Comparison of ENCODE assay signal across 14 mouse cellular contexts in genomic region chr2:93290345-93291118, GRCm38 (mm10). TPM values are rescaled to one million over a fixed set of nuclear protein-coding genes. Genes with fewer than 3 reads are reported as not detected.
DNase-seq lines count a peak whose midpoint lies in the region; ATAC-seq and TF ChIP-seq lines count a peak whose summit lies in the region.
"Had no signal": no experiment of that assay in that cellular context is flagged by ENCODE, and none has a peak within 500 bp of the region (broad histone marks: within the 10 kb centered on the region; RNA-seq: fewer than 3 reads in every experiment).

No protein-coding gene starts in this region.

- peaks cover 7% of the 10 kb centered on the region; the same call in 1 of the 2 replicates for H3K36me3 ChIP-seq in forebrain, embryonic 11.5 days (ENCODE audit: control insufficient read depth, insufficient read depth, low read length)
- no peaks in the 10 kb centered on the region for H3K36me3 ChIP-seq in forebrain, embryonic 16.5 days (ENCODE audit: control insufficient read depth, insufficient read depth)
- 0 out of 2 replicates have a peak, but pooled peaks cover 3% of the 10 kb centered on the region for H3K36me3 ChIP-seq in kidney, postnatal 0 days (ENCODE audit: insufficient read depth, low read length)
- H3K36me3 ChIP-seq in thymus, adult 2 months (ENCODE audit: control insufficient read depth, insufficient read depth, low read length) = no peaks in the 10 kb centered on the region

- H3K9ac ChIP-seq in forebrain, embryonic 11.5 days (ENCODE audit: low read length) = no peak overlapping the region; the same call in 1 of the 2 replicates
- H3K9ac ChIP-seq in forebrain, embryonic 16.5 days (replicated peaks; ENCODE audit: low read depth, low read length) = no peak overlapping the region
- H3K9ac ChIP-seq in kidney, postnatal 0 days (ENCODE audit: low read depth, low read length) = no peak overlapping the region

- DNase-seq in forebrain, embryonic 11.5 days (ENCODE audit: low spot score) = no peak
- peak; percentile 50 for DNase-seq in kidney, postnatal 0 days (ENCODE audit: low spot score)
- no peak for DNase-seq in kidney, adult 8-10 months
- peak; percentile 66 for DNase-seq in mesoderm, embryonic 11.5 days (ENCODE audit: low read depth, low spot score)
- DNase-seq in yolk sac, embryonic 10.5 days (ENCODE audit: low spot score) = peak; percentile 51
- no peak for DNase-seq in gastrocnemius, postnatal 4 days (ENCODE audit: low spot score in 2 of 2)
- DNase-seq in thymus, adult 2 months = no peak
- DNase-seq: cerebellum, adult 9-10 months; gastrocnemius, postnatal 36 days; lung, adult 2 months; thymus, postnatal 14 days had no signal

- peaks cover 47% of the 10 kb centered on the region for H3K4me1 ChIP-seq in forebrain, embryonic 11.5 days (replicated peaks; ENCODE audit: control insufficient read depth, insufficient read depth, low read length)
- H3K4me1 ChIP-seq in forebrain, embryonic 16.5 days (replicated peaks; ENCODE audit: control insufficient read depth, insufficient read depth, low read length) = peaks cover 39% of the 10 kb centered on the region
- H3K4me1 ChIP-seq in kidney, postnatal 0 days (replicated peaks; ENCODE audit: insufficient read depth, low read length) = peaks cover 16% of the 10 kb centered on the region; the same call in 1 of the 2 replicates
- H3K4me1 ChIP-seq in thymus, adult 2 months (replicated peaks; ENCODE audit: control insufficient read depth, insufficient read depth, low read length) = no peaks in the 10 kb centered on the region

- H3K9me3 ChIP-seq in forebrain, embryonic 11.5 days (ENCODE audit: control insufficient read depth, low read length) = no peaks in the 10 kb centered on the region; the same call in 1 of the 2 replicates
- no peaks in the 10 kb centered on the region for H3K9me3 ChIP-seq in forebrain, embryonic 16.5 days (ENCODE audit: control insufficient read depth, low read length)
- no peaks in the 10 kb centered on the region for H3K9me3 ChIP-seq in kidney, postnatal 0 days (replicated peaks; ENCODE audit: low read length)

- peak overlapping the region; percentile 73; the same call in 1 of the 2 replicates for H3K27ac ChIP-seq in forebrain, embryonic 11.5 days (ENCODE audit: low read depth, low read length)
- H3K27ac ChIP-seq in forebrain, embryonic 16.5 days (ENCODE audit: low read length) = no peak overlapping the region
- H3K27ac ChIP-seq in kidney, postnatal 0 days = 0 out of 2 replicates have a peak overlapping the region, but pooled peaks have one; percentile 44
- H3K27ac ChIP-seq in thymus, adult 2 months (ENCODE audit: control insufficient read depth, insufficient read depth, low read length) = no peak overlapping the region

- no peak for TF ChIP-seq CTCF in kidney, postnatal 0 days (IDR thresholded peaks at IDR 0.05; ENCODE audit: low read depth)
- TF ChIP-seq CTCF in thymus, adult 2 months (IDR thresholded peaks at IDR 0.05; ENCODE audit: borderline replicate concordance, control insufficient read depth, extremely low read depth, insufficient read depth, low read length, poor library complexity) = no peak

- H3K4me2 ChIP-seq in forebrain, embryonic 11.5 days (ENCODE audit: low read depth, low read length, severe bottlenecking) = no peak overlapping the region
- no peak overlapping the region for H3K4me2 ChIP-seq in forebrain, embryonic 16.5 days (ENCODE audit: low read length)
- no peak overlapping the region for H3K4me2 ChIP-seq in kidney, postnatal 0 days (ENCODE audit: low read length)

- ATAC-seq in forebrain, embryonic 11.5 days (replicated peaks; ENCODE audit: low FRiP score) = peak; percentile 55
- ATAC-seq in forebrain, embryonic 16.5 days = no peak
- peak; percentile 69 for ATAC-seq in kidney, postnatal 0 days (replicated peaks; ENCODE audit: low FRiP score, low read depth)

- no peaks in the 10 kb centered on the region for H3K27me3 ChIP-seq in forebrain, embryonic 11.5 days (ENCODE audit: control insufficient read depth, insufficient read depth, low read length)
- H3K27me3 ChIP-seq in forebrain, embryonic 16.5 days (replicated peaks; ENCODE audit: control insufficient read depth, insufficient read depth, low read length) = no peaks in the 10 kb centered on the region
- no peaks in the 10 kb centered on the region for H3K27me3 ChIP-seq in kidney, postnatal 0 days (ENCODE audit: insufficient read depth, low read length)
- no peaks in the 10 kb centered on the region for H3K27me3 ChIP-seq in thymus, adult 2 months (ENCODE audit: control insufficient read depth, insufficient read depth, low read length)

- H3K4me3 ChIP-seq in forebrain, embryonic 11.5 days (ENCODE audit: low read depth, low read length) = no peak overlapping the region
- no peak overlapping the region for H3K4me3 ChIP-seq in forebrain, embryonic 16.5 days (replicated peaks; ENCODE audit: low read length)
- no peak overlapping the region for H3K4me3 ChIP-seq in kidney, postnatal 0 days (replicated peaks; ENCODE audit: low read depth, low read length)
- H3K4me3 ChIP-seq in thymus, adult 2 months (ENCODE audit: control insufficient read depth, insufficient read depth, low read length) = no peak overlapping the region

- no peak for TF ChIP-seq POLR2A in thymus, adult 2 months (IDR thresholded peaks at IDR 0.05; ENCODE audit: control insufficient read depth, extremely low read depth, insufficient read depth, low read length, poor library complexity)

- WGBS in forebrain, embryonic 11.5 days = 23% methylated on average over 7 of the region's 7 CpGs
- WGBS in forebrain, embryonic 16.5 days = 42% methylated on average over 7 of the region's 7 CpGs
- WGBS in kidney, postnatal 0 days = 24% methylated on average over 7 of the region's 7 CpGs
- 92% methylated on average over 7 of the region's 7 CpGs for WGBS in thymus, adult 2 months

RNA-seq across cellular contexts. Expression of gene Tspan18, which starts 43.8 kb away (rescaled TPM):
- 54.1 and 56.4 TPM in 2 replicates for polyA plus RNA-seq in forebrain, embryonic 11.5 days (2014; fragmentation: Nextera tagmentation; extraction: Ambion mirVana)
- polyA plus RNA-seq in forebrain, embryonic 16.5 days (2015; fragmentation: Nextera tagmentation; extraction: Ambion mirVana) = 14.8 and 17.0 TPM in 2 replicates
- polyA plus RNA-seq in kidney, postnatal 0 days (2015; fragmentation: Nextera tagmentation; extraction: Ambion mirVana) = 26.4 and 29.2 TPM in 2 replicates
- total RNA-seq in gastrocnemius, postnatal 4 days (2021) = 10 to 100 TPM; 26.3 to 26.9 TPM
- polyA plus RNA-seq in thymus, adult 2 months (2012; rRNA removed) = 10.7 and 12.2 TPM in 2 replicates
- total RNA-seq: hematopoietic stem cell, adult 5-6 weeks; monocyte, adult 5-6 weeks had no signal

Comparison
In these comparisons a context has a peak if more than half of its experiments do, and no peak if none do; other contexts are left out.
1. DNase-seq: peak in kidney, postnatal 0 days (single experiment), mesoderm, embryonic 11.5 days (single experiment) and yolk sac, embryonic 10.5 days (single experiment); none in forebrain, embryonic 11.5 days (single experiment), kidney, adult 8-10 months (0 of 2), gastrocnemius, postnatal 4 days (0 of 2) and thymus, adult 2 months (single experiment).
2. H3K27ac ChIP-seq: peak in forebrain, embryonic 11.5 days (single experiment) and kidney, postnatal 0 days (single experiment); none in forebrain, embryonic 16.5 days (single experiment) and thymus, adult 2 months (single experiment).